Mouse (Mus musculus) left cerebral cortex, adult 8-10 months (tissue): Measurements from ENCODE around the gene Gm11011. TPM values are rescaled to one million over a fixed set of nuclear protein-coding genes. Genes with fewer than 3 reads are reported as not detected.
A peak's percentile ranks its signal among the peaks of the same experiment; 100 is the strongest.
"Not testable (repeated sequence)": the region's sequence is repeated elsewhere in the genome, so short reads cannot be mapped to it uniquely, and the experiment has no call there.

ENCODE experiments used
- DNase-seq, 2 experiments: peaks; one replicate each; pipeline ENCODE4 v3.0.0; 2022; ENCODE audit warnings: low spot score in 2 of 2
- total RNA-seq, 4 experiments: library from RNA; stranded (reverse); gene quantifications; 2 replicates each; pipeline ENCODE4 v1.2.4; 2022

Gene Gm11011
- total RNA-seq, result not detected

DNA sequence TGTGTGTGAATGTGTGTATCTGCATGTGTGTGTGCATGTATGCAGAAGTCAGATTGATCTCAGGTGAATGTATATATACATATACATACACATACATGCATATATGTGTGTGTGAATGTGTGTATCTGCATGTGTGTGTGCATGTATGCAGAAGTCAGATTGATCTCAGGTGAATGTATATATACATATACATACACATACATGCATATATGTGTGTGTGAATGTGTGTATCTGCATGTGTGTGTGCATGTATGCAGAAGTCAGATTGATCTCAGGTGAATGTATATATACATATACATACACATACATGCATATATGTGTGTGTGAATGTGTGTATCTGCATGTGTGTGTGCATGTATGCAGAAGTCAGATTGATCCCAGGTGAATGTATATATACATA is at the start of gene Gm11011:
Gm11011 (minus strand) TSS at position 101 of the 400 bp plus-strand sequence.
- DNase-seq, result not testable (repeated sequence)

DNA sequence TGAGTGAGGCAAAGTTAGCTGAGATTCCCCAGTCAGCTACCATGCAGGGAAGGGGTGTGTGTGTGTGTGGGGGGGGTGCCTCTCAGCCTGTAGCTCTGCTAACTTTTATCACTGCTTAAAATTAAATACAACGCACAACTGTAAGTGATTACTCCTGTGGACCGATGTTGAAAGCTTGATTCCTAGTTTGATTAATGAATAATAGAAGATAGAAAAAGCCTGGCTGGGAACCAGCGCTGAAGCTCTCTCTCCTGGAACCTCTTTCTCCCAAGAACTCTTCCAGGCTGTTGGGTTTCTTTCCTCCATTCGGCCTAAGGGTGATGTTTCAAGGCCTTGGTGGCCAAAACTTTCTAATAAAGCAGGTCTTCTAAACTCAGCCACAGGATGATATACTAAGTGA is 48.9 kb upstream of the Gm11011 start:
- DNase-seq, result no peak

DNA sequence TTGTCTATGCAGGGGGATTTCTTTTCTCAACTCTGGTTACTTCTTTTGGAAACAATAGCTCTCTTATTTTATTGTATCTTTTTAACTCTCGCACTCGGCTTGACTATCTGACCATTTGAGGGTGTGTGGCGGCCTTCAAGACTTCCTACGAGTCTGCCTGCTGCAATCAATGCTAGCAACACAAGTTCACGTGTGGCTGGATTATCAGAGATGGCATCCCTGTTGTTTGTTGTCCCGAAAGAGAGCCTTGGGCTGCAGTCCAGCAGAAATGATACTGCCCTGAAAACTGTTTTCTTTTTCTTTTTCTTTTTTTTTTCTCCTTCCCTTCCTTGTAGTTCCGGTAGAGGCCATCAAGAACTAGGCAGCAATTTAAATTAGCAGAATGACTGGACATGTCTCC is 47.9 kb upstream of the Gm11011 start:
- no peak for DNase-seq

DNA sequence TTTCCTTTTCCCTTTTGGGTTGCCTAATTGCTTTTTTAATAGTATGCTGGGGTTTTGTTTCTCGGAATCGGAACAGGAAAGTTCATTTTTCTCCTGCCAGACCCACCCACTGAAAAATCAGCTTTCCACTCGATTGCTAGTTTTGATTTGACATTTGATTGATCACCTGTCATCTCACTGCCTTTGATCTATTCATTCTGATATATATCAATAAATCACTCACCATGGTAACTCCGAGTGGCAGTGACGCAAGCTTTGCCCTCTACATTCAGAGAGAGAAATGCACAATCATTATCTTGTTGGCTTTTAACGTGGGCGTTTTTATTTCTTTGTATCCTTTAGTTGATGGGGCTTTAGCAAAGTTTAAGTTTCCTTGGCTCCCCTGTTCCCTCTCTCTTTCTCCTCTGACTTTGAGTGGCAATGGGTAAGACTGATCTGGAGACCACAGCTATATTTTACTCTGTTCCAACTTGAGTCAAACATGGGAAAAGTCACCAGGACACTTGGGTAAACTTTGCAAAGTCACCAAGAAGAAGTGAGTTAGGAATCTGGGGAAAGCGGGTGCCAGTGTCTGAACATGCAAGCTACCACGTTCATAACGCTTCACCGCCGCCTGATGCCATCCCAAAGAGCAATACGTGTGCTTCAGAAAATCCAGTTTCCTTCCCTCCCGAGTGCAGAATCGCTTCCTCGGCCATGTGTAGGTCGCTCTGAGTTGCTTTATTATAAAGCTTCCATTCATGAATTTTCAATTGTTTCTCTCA is 47.3 kb upstream of the Gm11011 start:
- no peak for DNase-seq

DNA sequence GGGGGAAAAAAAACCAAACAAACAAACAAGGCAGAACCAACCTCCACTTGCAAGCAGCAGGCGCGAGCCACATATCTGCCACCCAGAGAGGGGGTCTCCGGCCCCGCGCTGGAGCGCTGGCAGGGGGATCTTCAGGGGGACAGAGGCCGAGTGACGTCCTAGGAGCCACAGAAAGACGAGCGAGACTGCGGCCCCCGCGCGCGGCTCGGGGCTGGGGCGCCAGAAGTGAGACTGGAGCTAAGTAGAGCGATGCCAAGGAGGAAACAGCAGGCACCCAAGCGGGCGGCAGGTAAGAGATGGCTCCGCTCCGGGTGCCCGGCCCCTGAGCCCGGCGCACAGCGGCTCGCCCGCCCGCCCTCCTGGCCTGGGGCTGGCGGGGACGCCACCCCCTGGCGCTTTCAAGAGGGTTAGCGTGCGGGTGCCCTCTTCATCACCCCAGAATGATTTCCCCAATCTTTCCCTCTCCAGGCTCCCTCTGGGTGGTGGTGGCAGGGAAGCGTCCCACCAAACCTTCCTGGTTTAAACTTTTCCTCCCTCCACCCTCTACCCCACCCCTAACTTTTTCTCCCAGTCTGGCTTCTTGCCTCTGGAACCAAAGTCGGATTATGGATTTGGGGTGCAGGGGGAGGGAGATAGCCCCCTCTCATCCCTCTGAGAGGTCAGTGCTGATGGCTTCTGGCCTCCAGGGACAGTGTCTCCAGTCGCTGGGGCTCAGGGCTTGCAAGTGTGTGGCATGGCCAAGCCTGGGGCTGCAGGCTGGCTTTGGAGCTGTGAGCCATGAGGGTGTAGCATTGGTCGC is 46.1 kb upstream of the Gm11011 start:
- DNase-seq, result no peak

DNA sequence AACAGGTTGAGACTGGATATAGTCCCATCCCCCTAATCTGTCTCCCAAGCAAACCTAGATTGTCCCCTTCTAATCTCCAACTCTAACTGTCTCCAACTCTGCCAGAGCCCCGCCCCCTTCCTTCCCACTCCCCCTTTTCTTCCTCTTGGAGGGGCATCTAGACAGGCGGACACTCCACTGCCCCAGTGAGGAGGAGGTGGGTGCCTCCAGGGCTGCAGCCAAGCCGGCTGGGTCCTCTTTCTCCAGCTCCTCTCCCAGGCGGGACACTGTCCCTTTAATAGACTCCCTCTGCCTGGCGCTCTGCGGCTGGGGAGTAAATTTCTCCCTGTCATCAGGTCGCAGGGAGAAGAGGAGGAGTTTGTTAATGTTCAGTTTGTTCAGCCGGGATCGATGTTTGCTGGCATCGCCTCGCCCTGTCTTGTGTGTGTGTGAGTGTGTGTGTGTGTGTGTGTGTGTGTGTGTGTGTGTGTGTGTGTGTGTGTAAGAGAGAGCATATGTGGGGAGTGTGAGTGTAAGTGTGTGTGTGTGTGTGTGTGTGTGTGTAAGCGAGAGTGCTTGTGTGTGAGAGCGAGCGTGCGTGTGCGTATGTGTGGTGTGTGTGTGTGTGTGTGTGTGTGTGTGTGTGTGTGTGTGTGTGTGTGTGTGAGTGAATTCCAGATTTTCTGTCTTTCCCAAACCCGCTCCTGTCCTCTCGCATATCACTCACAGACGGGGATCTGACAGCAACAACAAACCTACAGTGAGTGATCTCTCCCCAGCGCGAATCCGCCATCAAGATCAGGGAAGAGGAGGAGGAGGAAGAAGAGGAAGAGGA is 45.0 kb upstream of the Gm11011 start, which contains the start of gene Tshz2:
Tshz2 (plus strand) TSS at position 676 of the 814 bp plus-strand sequence.
- peak in 1 of 2 experiments; percentile 26 for DNase-seq

DNA sequence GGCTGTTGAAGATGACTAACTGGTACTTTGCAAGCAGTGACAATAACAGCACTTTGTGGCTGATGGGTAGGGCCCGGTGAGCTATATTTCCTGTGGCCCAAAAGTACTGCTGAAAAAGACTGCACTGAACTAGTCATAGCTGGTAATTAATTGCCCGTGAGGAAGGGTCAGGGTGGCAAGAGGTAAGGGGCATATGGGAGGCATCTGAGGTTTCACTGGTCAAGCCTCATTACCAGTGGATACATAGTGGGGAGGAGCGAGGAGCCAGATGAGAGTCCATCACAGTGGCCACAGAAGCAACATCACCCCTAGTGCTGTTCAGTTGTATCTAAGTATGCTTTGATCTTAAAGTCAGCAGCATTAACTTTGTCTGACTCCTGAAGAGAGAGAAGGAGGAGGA is 42.5 kb upstream of the Gm11011 start:
- DNase-seq, result no peak

DNA sequence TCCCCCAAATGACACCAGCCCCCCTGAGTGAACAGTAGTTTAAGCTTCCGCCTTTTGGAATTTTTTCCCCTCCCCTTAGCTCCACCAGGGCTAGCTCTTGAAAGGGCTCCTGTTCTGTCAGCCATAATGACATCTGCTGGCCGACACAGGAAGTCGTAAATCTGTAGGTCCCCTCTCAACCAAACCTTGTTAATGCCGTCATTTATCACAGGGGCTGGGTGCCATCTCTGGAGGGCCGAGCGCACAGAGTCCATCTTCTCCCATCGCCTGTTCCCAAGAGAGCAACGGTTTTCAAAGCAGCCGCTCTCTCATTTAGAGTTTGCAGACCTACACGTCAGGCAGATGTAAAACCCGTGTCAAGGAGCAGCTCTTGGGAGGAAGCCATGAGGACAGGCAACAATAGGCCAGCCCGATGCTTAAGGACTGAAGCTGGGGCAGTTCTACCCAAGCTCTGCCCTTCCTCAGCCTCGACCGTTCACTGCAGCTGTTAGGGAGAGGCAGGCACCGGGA is 33.7 kb upstream of the Gm11011 start:
- DNase-seq, result no peak

DNA sequence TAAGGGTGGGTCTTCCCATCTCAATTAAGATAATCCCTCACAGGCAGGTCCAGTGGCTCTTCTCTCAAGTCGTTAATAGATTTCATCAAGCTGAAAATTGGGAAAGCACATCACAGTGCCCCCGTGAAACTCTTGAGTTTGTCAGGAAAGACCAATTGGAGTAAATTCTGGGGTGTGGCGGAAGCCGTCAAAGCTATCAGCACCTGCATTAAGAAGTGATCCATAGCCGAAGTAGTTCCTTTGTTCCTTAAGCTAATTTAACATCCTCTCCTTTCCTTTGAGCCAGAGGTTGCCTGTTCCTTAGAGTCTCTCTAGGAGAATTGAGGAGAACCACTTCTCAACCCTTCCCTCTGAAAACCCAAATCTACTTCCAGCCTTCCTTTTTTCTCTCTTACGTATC is 28.5 kb upstream of the Gm11011 start:
- no peak for DNase-seq

DNA sequence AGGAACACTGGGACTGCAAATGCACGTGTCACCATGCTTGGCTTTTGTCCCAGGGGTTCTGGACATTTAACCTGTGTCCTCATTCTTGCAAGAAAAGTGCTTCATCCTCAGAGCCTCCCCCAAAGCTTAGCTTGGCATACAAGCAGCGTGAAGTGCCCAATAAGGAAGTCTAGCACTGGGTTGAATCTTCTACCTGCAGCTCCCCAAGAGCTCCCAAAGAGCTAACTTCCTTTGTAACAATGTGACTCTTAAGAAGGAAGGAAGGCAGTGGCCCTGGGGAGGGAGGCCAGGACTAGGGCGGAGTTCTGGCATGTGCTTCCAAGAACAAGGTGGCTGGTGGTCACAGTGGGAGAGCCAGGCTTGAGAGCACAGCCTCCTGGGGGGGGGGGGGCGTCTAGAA is 27.1 kb upstream of the Gm11011 start:
- DNase-seq, result no peak

DNA sequence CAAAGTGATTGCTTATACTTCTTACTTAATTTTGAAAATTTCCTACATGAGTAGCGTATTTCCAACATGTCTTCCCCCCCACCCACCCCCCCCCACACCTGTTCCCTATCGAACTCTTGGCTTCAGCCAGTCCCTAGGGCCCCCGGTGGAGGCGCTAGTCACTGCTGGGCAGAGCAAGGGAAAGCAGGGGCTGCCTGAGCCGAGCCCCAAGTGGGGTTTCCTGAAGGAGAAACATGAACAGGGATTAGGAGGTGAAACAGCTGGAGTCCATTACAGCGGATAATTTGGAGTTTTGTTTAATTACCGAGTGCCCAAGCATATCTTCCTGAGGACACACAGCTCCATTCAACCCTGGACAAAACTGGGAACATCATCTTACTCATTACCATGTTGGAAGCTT is 24.0 kb upstream of the Gm11011 start:
- DNase-seq, result no peak

DNA sequence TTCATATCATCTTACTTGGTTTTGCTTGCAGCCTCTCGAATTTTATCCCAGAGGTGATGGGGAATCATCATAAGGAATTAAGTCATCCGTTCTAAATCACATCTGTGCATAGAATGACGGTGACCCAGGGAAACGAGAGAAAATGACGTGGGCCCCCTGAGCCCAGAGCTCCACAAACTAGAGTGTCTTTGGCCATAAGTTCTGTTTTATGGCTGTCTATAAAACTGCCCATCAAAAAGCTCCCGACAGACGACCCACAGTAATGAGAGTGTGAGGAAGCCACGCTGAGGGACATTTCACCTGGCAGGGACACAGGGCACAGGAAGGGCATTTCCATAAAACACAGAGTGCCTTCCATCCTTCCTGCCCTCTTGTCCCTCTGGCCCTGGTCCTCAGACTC is 23.3 kb upstream of the Gm11011 start:
- no peak for DNase-seq

DNA sequence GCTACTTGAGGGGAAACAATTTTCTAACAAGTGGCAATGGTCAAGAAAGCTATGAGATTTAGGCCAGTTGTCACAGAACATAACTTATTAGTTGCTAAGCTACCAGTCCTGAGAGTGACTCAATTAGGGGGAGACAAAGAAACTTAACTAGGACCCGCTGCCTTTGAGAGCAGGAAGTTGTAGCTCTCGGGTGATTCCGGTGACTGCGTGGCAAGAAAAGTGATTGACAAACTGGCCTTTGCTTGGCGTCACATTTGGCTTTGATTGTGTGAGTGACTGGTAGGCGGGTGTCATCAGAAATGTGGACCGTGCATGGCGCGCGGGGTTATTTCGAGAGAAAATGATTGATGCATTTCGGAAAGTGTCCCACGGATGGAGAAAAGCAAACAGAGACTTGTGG is 22.4 kb upstream of the Gm11011 start:
- no peak for DNase-seq

DNA sequence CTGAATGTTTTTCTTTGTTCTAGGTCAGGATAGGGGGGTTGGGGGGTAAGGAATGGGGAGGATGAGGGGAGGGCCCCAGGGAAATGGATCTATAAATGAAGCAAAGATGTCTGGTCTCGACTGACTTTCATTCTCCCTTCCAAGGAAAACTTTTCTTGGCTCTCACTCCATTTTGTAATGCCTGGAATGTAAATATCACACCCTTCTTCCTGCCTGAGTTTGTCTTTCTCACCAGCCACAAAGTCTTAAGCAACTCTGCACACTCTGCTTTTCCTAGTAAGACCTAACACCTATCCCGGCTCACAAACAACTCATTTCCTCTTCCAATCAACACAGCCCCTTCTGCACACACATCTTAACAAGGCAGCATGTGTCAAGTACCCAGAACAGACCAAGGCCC is 20.2 kb upstream of the Gm11011 start:
- no peak for DNase-seq

DNA sequence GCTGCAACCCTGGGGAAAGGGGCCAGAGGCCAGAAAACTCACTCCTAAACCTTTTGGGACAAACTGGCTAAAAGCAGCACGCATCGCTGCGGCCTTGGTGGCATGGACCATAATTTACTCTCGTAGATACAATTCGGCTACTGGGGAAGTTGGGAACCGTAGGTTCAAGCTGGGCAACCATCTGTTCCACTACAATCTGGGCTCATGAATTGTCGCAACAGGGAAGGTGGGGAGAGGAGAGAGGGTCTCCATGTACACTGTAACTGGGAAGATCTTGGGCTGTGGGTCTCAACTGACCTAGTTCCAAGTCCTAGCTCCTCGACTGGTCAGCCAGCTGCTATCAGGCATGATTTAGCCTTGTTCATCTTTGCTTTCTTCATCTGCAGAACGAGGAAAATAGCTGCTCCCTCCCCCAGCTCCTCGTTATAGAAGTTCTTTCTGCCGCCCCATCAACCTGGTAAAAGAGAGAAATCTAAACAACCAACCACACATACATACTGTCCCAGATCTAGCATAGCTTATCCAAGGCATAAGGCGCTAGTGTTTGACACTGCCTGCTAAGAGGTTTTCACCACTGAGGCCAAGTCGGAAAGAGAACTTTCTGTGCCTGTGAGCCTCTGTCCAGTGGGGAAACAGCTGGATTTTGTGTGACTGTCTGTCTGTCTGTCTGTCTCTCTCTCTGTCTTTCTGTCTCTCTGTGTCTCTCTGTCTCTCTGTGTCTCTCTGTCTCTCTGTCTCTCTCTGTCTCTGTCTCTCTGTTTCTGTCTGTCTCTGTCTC is 19.5 kb upstream of the Gm11011 start:
- peak in 1 of 2 experiments; percentile 18 for DNase-seq

DNA sequence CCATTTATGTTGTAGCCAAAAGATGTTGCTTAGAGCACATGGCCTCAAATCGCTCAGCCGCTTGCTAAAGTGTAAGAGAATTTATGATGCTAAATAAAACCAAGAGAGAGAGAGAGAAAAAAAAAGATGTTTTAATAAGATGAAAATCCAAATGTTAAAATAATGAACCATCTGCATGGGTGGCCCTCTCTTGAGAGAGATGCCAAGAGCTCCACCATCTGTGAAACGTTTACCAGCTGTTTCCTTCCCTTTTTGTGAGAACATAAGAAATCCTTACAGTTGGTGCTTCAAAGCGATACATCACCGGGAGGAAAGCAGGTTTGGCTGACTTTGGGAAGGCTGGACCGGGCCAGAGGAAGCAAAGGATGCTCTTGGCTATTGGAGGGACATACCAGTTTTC is 12.6 kb upstream of the Gm11011 start:
- DNase-seq, result peak in 1 of 2 experiments; percentile 74

DNA sequence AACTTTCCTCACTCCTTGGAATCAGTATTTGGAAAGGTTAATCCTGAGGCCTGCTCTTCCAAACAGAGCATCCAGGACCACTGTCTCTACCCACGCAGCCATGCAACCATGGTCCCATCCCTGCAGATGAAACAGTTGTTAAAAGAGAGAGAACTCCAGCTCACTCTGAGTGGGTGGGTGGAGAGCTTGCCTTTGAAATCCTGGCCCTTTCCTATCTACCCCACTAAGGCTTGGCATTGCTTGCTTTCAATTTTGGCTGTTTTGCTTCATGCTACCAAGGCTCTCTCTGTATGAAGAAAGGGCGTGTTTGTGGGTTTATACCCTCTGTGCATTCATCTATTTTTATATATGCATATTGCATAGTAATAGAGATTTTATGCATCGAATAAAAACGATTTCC is 12.0 kb upstream of the Gm11011 start:
- DNase-seq, result peak in 1 of 2 experiments; percentile 30

DNA sequence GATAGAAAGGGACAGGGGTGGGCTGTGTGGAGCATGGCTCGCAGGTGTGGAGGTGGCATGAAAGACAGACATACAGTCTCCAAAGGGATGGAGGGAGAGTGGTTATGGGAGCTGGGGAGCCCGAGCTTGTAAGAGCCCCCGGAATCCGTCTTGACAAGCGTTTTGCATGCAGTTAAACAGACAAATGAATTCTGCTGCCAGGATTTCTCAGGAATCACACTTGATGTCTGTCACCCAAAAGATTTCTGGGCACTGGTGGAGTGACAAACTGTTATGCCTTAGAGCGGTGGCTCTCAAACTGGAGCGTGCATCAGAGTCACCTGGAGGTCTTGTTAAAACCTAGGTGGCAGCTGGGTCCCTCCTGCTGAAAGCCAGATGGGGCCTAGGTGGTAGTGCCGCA is 10.4 kb upstream of the Gm11011 start:
- no peak for DNase-seq

DNA sequence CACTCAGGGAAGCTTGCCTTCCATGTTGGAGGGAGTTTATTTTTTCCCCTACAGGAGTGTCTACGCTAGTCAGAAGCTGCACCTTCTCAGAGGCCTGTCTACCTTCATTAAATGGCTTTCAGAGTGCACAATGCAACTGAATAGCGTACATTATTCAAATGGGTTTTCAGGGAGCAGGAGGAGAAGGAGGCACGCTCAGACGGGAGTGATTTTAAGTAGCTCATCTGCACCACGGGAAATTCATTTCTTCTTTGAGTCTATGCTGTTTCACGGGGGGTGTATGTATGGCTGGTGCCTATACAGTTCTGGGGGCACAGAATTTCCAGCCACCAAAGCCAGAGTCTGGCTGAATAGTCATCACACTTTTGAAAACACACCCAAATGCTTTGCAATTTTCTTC is 9.8 kb upstream of the Gm11011 start:
- DNase-seq, result no peak

DNA sequence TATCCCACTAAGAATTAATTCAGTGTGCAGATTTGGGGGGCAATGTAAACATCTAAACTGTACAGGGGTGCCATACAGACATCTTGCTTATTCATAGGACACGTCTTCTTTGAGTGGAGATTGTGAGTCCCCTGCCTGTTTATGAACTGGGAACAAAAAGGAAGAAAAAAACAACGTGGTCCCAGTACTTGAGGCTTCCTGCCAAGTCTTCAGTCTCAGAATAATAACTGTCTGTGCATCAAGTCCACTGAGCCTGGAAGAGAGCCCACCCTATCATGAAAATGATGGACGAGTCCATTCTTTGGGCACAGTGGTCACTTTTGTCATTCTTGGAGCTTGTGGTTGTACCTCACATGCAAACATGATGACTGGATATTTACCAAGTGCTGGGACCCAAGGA is 6.2 kb upstream of the Gm11011 start:
- no peak for DNase-seq

DNA sequence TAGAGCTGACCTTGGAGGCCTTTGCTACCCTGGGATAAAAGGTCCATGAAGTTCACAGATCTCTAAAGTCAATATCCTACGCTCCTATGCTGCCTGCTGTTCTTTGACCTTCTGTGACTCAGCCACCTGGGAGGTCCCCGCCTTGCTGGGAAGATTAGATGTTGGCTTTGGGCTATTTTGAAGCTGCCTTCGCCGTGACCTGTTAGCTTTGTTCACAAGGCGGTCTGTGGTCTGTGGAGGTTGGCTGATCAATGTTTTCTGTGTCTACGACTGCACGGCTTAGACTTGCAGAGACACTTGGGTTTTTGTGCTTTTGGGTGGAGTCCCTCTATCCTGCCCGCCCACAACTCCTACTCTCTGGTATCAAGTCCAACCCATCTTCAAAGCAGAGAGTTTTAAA is 2.9 kb upstream of the Gm11011 start:
- no peak for DNase-seq
